Mouse (Mus musculus) CH12.LX (cell line): ENCODE data around the gene Olfr353. TPM values are rescaled to one million over a fixed set of nuclear protein-coding genes. Genes with fewer than 3 reads are reported as not detected.

Experiments
- DNase-seq: peaks from one replicate; pipeline ENCODE4 v3.0.0-alpha.2; 2013; ENCODE audit errors: extremely low read depth
- H3K27ac ChIP-seq: 2 replicates; pipeline ENCODE4 v1.5.1; 2012; ENCODE audit warnings: low read depth, mild to moderate bottlenecking, control low read depth, moderate library complexity; ENCODE audit not compliant: insufficient read depth
- H3K27me3 ChIP-seq: replicated peaks from 2 replicates; pipeline ENCODE3; 2012; ENCODE audit warnings: inconsistent platforms
- H3K36me3 ChIP-seq, 2 experiments: replicated peaks in 1 of 2; 2 replicates each; pipeline versions ENCODE3 to v1.6.1; 2012; ENCODE audit warnings: inconsistent platforms in 1 of 2, low read length in 1 of 2, mild to moderate bottlenecking in 1 of 2, mixed read lengths in 1 of 2, moderate library complexity in 1 of 2; ENCODE audit not compliant: control insufficient read depth in 1 of 2, insufficient read depth in 1 of 2
- H3K4me1 ChIP-seq, 2 experiments: 2 replicates each; pipeline ENCODE4 v1.6.1; 2012; ENCODE audit warnings: inconsistent platforms in 1 of 2, moderate library complexity in 1 of 2; ENCODE audit not compliant: insufficient read depth in 2 of 2, control insufficient read depth in 1 of 2
- H3K4me2 ChIP-seq: 2 replicates; pipeline ENCODE4 v1.6.1; 2012; ENCODE audit warnings: low read depth, mild to moderate bottlenecking, control low read depth; ENCODE audit not compliant: poor library complexity, insufficient read depth, severe bottlenecking
- H3K4me3 ChIP-seq, 3 experiments: fragments of 150-350 bp in 1 of 3; sonication (generic) in 1 of 3; replicated peaks in 1 of 3; 2 replicates each; pipeline versions ENCODE3 to v1.5.1; 2011 to 2012; ENCODE audit warnings: low read depth in 2 of 3, low read length in 2 of 3, mild to moderate bottlenecking in 2 of 3, moderate library complexity in 2 of 3, control low read depth in 1 of 3, improper control_type of control experiment in 1 of 3, inconsistent platforms in 1 of 3, mixed read lengths in 1 of 3; ENCODE audit not compliant: poor library complexity in 1 of 3
- H3K79me2 ChIP-seq: replicated peaks from 2 replicates; pipeline ENCODE4 v1.6.1; 2012; ENCODE audit warnings: mild to moderate bottlenecking, moderate library complexity; ENCODE audit not compliant: control insufficient read depth, poor library complexity, insufficient read depth, severe bottlenecking; ENCODE audit errors: extremely low read depth
- H3K9ac ChIP-seq: 2 replicates; pipeline ENCODE4 v1.6.1; 2012; ENCODE audit warnings: low read depth, mild to moderate bottlenecking, control low read depth, moderate library complexity; ENCODE audit not compliant: insufficient read depth
- H3K9me3 ChIP-seq: replicated peaks from 2 replicates; pipeline ENCODE3; 2012; ENCODE audit warnings: low read length, inconsistent platforms, mixed read lengths
- E2F4 ChIP-seq: IDR thresholded peaks from 2 replicates; pipeline ENCODE4 v1.6.1; 2011; ENCODE audit warnings: low read depth, low read length, improper control_type of control experiment; ENCODE audit not compliant: insufficient replicate concordance
- NRF1 ChIP-seq: IDR thresholded peaks from 2 replicates; pipeline ENCODE4 v1.6.1; 2014; ENCODE audit warnings: low read depth, mild to moderate bottlenecking, inconsistent platforms, low read length, improper control_type of control experiment, moderate library complexity
- TBP ChIP-seq: conservative IDR thresholded peaks from 2 replicates; pipeline ENCODE4 v1.6.1; 2011; ENCODE audit warnings: low read depth, low read length, improper control_type of control experiment
- ZMIZ1 ChIP-seq: IDR thresholded peaks from 2 replicates; pipeline ENCODE4 v1.6.1; 2012; ENCODE audit warnings: low read depth, mild to moderate bottlenecking, inconsistent platforms, low read length, improper control_type of control experiment
- dilution Hi-C: fragments of 300-500 bp; cut with MboI; formaldehyde crosslinking; loops from 2 replicates; pipeline ENCODE4 v1.14.3; 2020; ENCODE audit warnings: low sequenced_read_pairs; ENCODE audit not compliant: extremely low pct_unique_long_range_greater_than_20kb, extremely low pct_ligation_motif_present
- in situ Hi-C: fragments of 300-500 bp; cut with MboI; formaldehyde crosslinking; loops from 3 replicates; pipeline ENCODE4 v1.14.3; 2019; ENCODE audit warnings: low sequenced_read_pairs, low pct_ligation_motif_present, low pct_unique_long_range_greater_than_20kb, mixed read lengths
- polyA plus RNA-seq: library from polyadenylated mRNA; unstranded; fragments of >175 nt; gene quantifications from 2 replicates; pipeline ENCODE4 v1.2.1, GENCODE M21; 2012; ENCODE audit warnings: low read depth; ENCODE audit not compliant: insufficient read length
- total RNA-seq, 2 experiments: library from RNA; depleted of rRNA; stranded (reverse); fragments of 300-350 nt in 1 of 2; fragments of >200 nt in 1 of 2; gene quantifications; 2 replicates each; pipeline ENCODE4 v1.2.3; 2012 to 2014

The Olfr353 gene
- total and polyA plus RNA-seq, 3 experiments, result not detected

- Histone ChIP-seq H3K4me3 (no peak within 1 kb of the TSS), H3K79me2 (no peaks in the 10 kb centered on the region), H3K36me3 (no peaks in the 10 kb centered on the region)
- dilution Hi-C loops, result no loop called here
- TF ChIP-seq TBP, result no peak
- TF ChIP-seq ZMIZ1, result no peak
- TF ChIP-seq E2F4, result no peak
- no peak for TF ChIP-seq NRF1
- TF ChIP-seq, all 38 proteins: peak for 0
- no peak within 1 kb of the TSS for H3K27ac ChIP-seq
- no peak within 1 kb of the TSS for H3K4me2 ChIP-seq
- H3K9ac ChIP-seq, result no peak within 1 kb of the TSS
- in situ Hi-C loops, result no loop called here
- DNase-seq, result no peak
- H3K9me3 ChIP-seq, result no peaks in the 10 kb centered on the region
- H3K27me3 ChIP-seq, result peaks cover 36% of the 10 kb centered on the region
- no peaks in the 10 kb centered on the region for H3K4me1 ChIP-seq
Observed at GRCm38 (mm10) chr2:36846010-36846409, 46.7 kb downstream of the Olfr353 start, which contains the start of gene Olfr350. TSS of gene Olfr350 (plus strand) at chr2:36846310.

Other genes with a start within 250 kb of the Olfr353 start
- not detected in 2 replicates for gene Olfr346, start 207.1 kb downstream of the Olfr353 start, total RNA-seq (2012; rRNA removed)
- gene Olfr346, start 207.1 kb downstream of the Olfr353 start, total RNA-seq (2014; rRNA removed), result not detected in 2 replicates
- not detected in 2 replicates for gene Olfr346, start 207.1 kb downstream of the Olfr353 start, polyA plus RNA-seq
- gene Olfr347, start 161.0 kb downstream of the Olfr353 start, total RNA-seq (2012; rRNA removed), result not detected in 2 replicates
- not detected in 2 replicates for gene Olfr347, start 161.0 kb downstream of the Olfr353 start, total RNA-seq (2014; rRNA removed)
- not detected in 2 replicates for gene Olfr347, start 161.0 kb downstream of the Olfr353 start, polyA plus RNA-seq
- not detected in 2 replicates for gene Olfr348, start 108.7 kb downstream of the Olfr353 start, total RNA-seq (2012; rRNA removed)
- not detected in 2 replicates for gene Olfr348, start 108.7 kb downstream of the Olfr353 start, total RNA-seq (2014; rRNA removed)
- gene Olfr348, start 108.7 kb downstream of the Olfr353 start, polyA plus RNA-seq, result not detected in 2 replicates
- not detected in 2 replicates for gene Olfr50, start 102.4 kb downstream of the Olfr353 start, total RNA-seq (2012; rRNA removed)
- gene Olfr50, start 102.4 kb downstream of the Olfr353 start, total RNA-seq (2014; rRNA removed), result not detected in 2 replicates
- not detected in 2 replicates for gene Olfr50, start 102.4 kb downstream of the Olfr353 start, polyA plus RNA-seq
- not detected in 2 replicates for gene Olfr3, start 75.9 kb downstream of the Olfr353 start, total RNA-seq (2012; rRNA removed)
- not detected in 2 replicates for gene Olfr3, start 75.9 kb downstream of the Olfr353 start, total RNA-seq (2014; rRNA removed)
- gene Olfr3, start 75.9 kb downstream of the Olfr353 start, polyA plus RNA-seq, result not detected in 2 replicates
- not detected in 2 replicates for gene Olfr350, start 46.6 kb downstream of the Olfr353 start, total RNA-seq (2012; rRNA removed)
- not detected in 2 replicates for gene Olfr350, start 46.6 kb downstream of the Olfr353 start, total RNA-seq (2014; rRNA removed)
- gene Olfr350, start 46.6 kb downstream of the Olfr353 start, polyA plus RNA-seq, result not detected in 2 replicates
- not detected in 2 replicates for gene Olfr351, start 30.3 kb downstream of the Olfr353 start, total RNA-seq (2012; rRNA removed)
- gene Olfr351, start 30.3 kb downstream of the Olfr353 start, total RNA-seq (2014; rRNA removed), result not detected in 2 replicates
- not detected in 2 replicates for gene Olfr351, start 30.3 kb downstream of the Olfr353 start, polyA plus RNA-seq
- gene Olfr352, start 24.5 kb downstream of the Olfr353 start, total RNA-seq (2012; rRNA removed), result not detected in 2 replicates
- gene Olfr352, start 24.5 kb downstream of the Olfr353 start, total RNA-seq (2014; rRNA removed), result not detected in 2 replicates
- not detected in 2 replicates for gene Olfr352, start 24.5 kb downstream of the Olfr353 start, polyA plus RNA-seq
- gene Olfr354, start 12.7 kb upstream of the Olfr353 start, total RNA-seq (2012; rRNA removed), result not detected in 2 replicates
- not detected in 2 replicates for gene Olfr354, start 12.7 kb upstream of the Olfr353 start, total RNA-seq (2014; rRNA removed)
- not detected in 2 replicates for gene Olfr354, start 12.7 kb upstream of the Olfr353 start, polyA plus RNA-seq
- gene Olfr355, start 36.0 kb upstream of the Olfr353 start, total RNA-seq (2012; rRNA removed), result not detected in 2 replicates
- not detected in 2 replicates for gene Olfr355, start 36.0 kb upstream of the Olfr353 start, total RNA-seq (2014; rRNA removed)
- not detected in 2 replicates for gene Olfr355, start 36.0 kb upstream of the Olfr353 start, polyA plus RNA-seq
- gene Olfr356, start 44.2 kb upstream of the Olfr353 start, total RNA-seq (2012; rRNA removed), result not detected in 2 replicates
- gene Olfr356, start 44.2 kb upstream of the Olfr353 start, total RNA-seq (2014; rRNA removed), result not detected in 2 replicates
- gene Olfr356, start 44.2 kb upstream of the Olfr353 start, polyA plus RNA-seq, result not detected in 2 replicates
- not detected in 2 replicates for gene Olfr357, start 100.9 kb upstream of the Olfr353 start, total RNA-seq (2012; rRNA removed)
- not detected in 2 replicates for gene Olfr357, start 100.9 kb upstream of the Olfr353 start, total RNA-seq (2014; rRNA removed)
- not detected in 2 replicates for gene Olfr357, start 100.9 kb upstream of the Olfr353 start, polyA plus RNA-seq
- not detected in 2 replicates for gene Olfr358, start 116.4 kb upstream of the Olfr353 start, total RNA-seq (2012; rRNA removed)
- gene Olfr358, start 116.4 kb upstream of the Olfr353 start, total RNA-seq (2014; rRNA removed), result not detected in 2 replicates
- gene Olfr358, start 116.4 kb upstream of the Olfr353 start, polyA plus RNA-seq, result not detected in 2 replicates
- gene Olfr360, start 172.8 kb upstream of the Olfr353 start, total RNA-seq (2012; rRNA removed), result not detected in 2 replicates
- gene Olfr360, start 172.8 kb upstream of the Olfr353 start, total RNA-seq (2014; rRNA removed), result not detected in 2 replicates
- gene Olfr360, start 172.8 kb upstream of the Olfr353 start, polyA plus RNA-seq, result not detected in 2 replicates
- not detected in 2 replicates for gene Olfr361, start 196.4 kb upstream of the Olfr353 start, total RNA-seq (2012; rRNA removed)
- not detected in 2 replicates for gene Olfr361, start 196.4 kb upstream of the Olfr353 start, total RNA-seq (2014; rRNA removed)
- gene Olfr361, start 196.4 kb upstream of the Olfr353 start, polyA plus RNA-seq, result not detected in 2 replicates
- not detected in 2 replicates for gene Olfr362, start 225.0 kb upstream of the Olfr353 start, total RNA-seq (2012; rRNA removed)
- not detected in 2 replicates for gene Olfr362, start 225.0 kb upstream of the Olfr353 start, total RNA-seq (2014; rRNA removed)
- not detected in 2 replicates for gene Olfr362, start 225.0 kb upstream of the Olfr353 start, polyA plus RNA-seq
- gene Olfr364-ps1, start 246.4 kb upstream of the Olfr353 start, total RNA-seq (2012; rRNA removed), result not detected in 2 replicates
- not detected in 2 replicates for gene Olfr364-ps1, start 246.4 kb upstream of the Olfr353 start, total RNA-seq (2014; rRNA removed)
- gene Olfr364-ps1, start 246.4 kb upstream of the Olfr353 start, polyA plus RNA-seq, result not detected in 2 replicates